Mouse (Mus musculus) heart, embryonic 16.5 days (tissue): ENCODE measurements around the gene Gpr37l1. TPM values are rescaled to one million over a fixed set of nuclear protein-coding genes. Genes with fewer than 3 reads are reported as not detected.

ENCODE experiments used
- ATAC-seq: fragments of 200-750 bp; cut with Nextera tagmentation; replicated peaks from 2 replicates; pipeline ENCODE4 v1.8.0; 2017; ENCODE audit warnings: moderate number of reproducible peaks; ENCODE audit not compliant: insufficient read depth, low FRiP score; ENCODE audit errors: extremely low read depth
- H3K27ac ChIP-seq: fragments of 300-500 bp; sonication (generic); 2 replicates; pipeline ENCODE4 v1.5.1; 2014; ENCODE audit warnings: mild to moderate bottlenecking, low read length, control low read depth, moderate library complexity
- H3K27me3 ChIP-seq: fragments of 300-500 bp; sonication (generic); 2 replicates; pipeline ENCODE4 v1.6.1; 2014; ENCODE audit warnings: low read length, mixed read lengths; ENCODE audit not compliant: control insufficient read depth, insufficient read depth
- H3K36me3 ChIP-seq: fragments of 300-500 bp; sonication (generic); 2 replicates; pipeline ENCODE4 v1.6.1; 2014; ENCODE audit not compliant: control insufficient read depth, insufficient read depth
- H3K4me1 ChIP-seq: fragments of 300-500 bp; sonication (generic); 2 replicates; pipeline ENCODE4 v1.6.1; 2014; ENCODE audit warnings: low read length, mixed read lengths; ENCODE audit not compliant: control insufficient read depth, insufficient read depth
- H3K4me2 ChIP-seq: fragments of 300-500 bp; sonication (generic); 2 replicates; pipeline ENCODE4 v1.6.1; 2014; ENCODE audit warnings: low read depth, mild to moderate bottlenecking, control low read depth, low read length
- H3K4me3 ChIP-seq: fragments of 300-500 bp; sonication (generic); 2 replicates; pipeline ENCODE4 v1.5.1; 2014; ENCODE audit warnings: mild to moderate bottlenecking, control low read depth, low read length
- H3K9ac ChIP-seq: fragments of 300-500 bp; sonication (generic); 2 replicates; pipeline ENCODE4 v1.6.1; 2014; ENCODE audit warnings: low read length, control low read depth
- H3K9me3 ChIP-seq: fragments of 300-500 bp; sonication (generic); replicated peaks from 2 replicates; pipeline ENCODE4 v1.6.1; 2016; ENCODE audit warnings: low read length; ENCODE audit not compliant: control insufficient read depth
- WGBS: fragments of 180-500 bp; shearing (Covaris S2); extraction: QIAGEN DNeasy Blood & Tissue Kit; methylation state at CpG from one replicate; pipeline ENCODE4 v1.1.7; 2014; 5-methylcytosine and 5-hydroxymethylcytosine counted together
- polyA plus RNA-seq: library from polyadenylated mRNA; unstranded; fragments of >200 nt; fragmentation: Nextera tagmentation; extraction: Ambion mirVana; gene quantifications from 2 replicates; pipeline ENCODE4 v1.2.1, GENCODE M21; 2015

Gpr37l1 gene
- polyA plus RNA-seq, 1 experiment from 2014 or later = not detected

GRCm38 (mm10) chr1:135159556-135160123 lies 7.8 kb downstream of the Gpr37l1 start:
- ATAC-seq = no peak

GRCm38 (mm10) chr1:135159074-135159473 lies 8.4 kb downstream of the Gpr37l1 start:
- Histone ChIP-seq H3K9ac (no peak overlapping the region), H3K27me3 (peaks cover 57% of the 10 kb centered on the region), H3K36me3 (peaks cover 7% of the 10 kb centered on the region; the same call in 1 of the 2 replicates), H3K27ac (no peak overlapping the region), H3K4me2 (no peak overlapping the region), H3K4me3 (no peak overlapping the region), H3K4me1 (peaks cover 23% of the 10 kb centered on the region), H3K9me3 (no peaks in the 10 kb centered on the region)
- ATAC-seq = no peak
- 64% methylated on average over 7 of the region's 7 CpGs for WGBS

More at GRCm38 (mm10) chr1:135159556-135160123, 7.8 kb downstream of the Gpr37l1 start:
- Histone ChIP-seq H3K4me2 (no peak overlapping the region), H3K4me1 (peaks cover 18% of the 10 kb centered on the region), H3K27me3 (peaks cover 62% of the 10 kb centered on the region), H3K9me3 (no peaks in the 10 kb centered on the region), H3K9ac (no peak overlapping the region), H3K36me3 (peaks cover 7% of the 10 kb centered on the region; the same call in 1 of the 2 replicates), H3K27ac (no peak overlapping the region), H3K4me3 (no peak overlapping the region)
- WGBS = 61% methylated on average over 11 of the region's 11 CpGs

- Histone ChIP-seq H3K9me3 (no peaks in the 10 kb centered on the region), H3K4me2 (no peak overlapping the region), H3K27ac (no peak overlapping the region), H3K4me3 (no peak overlapping the region), H3K9ac (no peak overlapping the region), H3K4me1 (peaks cover 26% of the 10 kb centered on the region), H3K36me3 (peaks cover 7% of the 10 kb centered on the region; the same call in 1 of the 2 replicates), H3K27me3 (peaks cover 55% of the 10 kb centered on the region)
- no peak for ATAC-seq
- 54% methylated on average over 5 of the region's 5 CpGs for WGBS
Observed at GRCm38 (mm10) chr1:135158633-135159032, 8.8 kb downstream of the Gpr37l1 start.

- Histone ChIP-seq H3K4me2 (no peak overlapping the region), H3K4me3 (no peak overlapping the region), H3K27me3 (peaks cover 37% of the 10 kb centered on the region), H3K9me3 (no peaks in the 10 kb centered on the region), H3K36me3 (peaks cover 12% of the 10 kb centered on the region; the same call in 1 of the 2 replicates), H3K27ac (0 out of 2 replicates have a peak overlapping the region, but pooled peaks have one; percentile 13), H3K4me1 (peaks cover 26% of the 10 kb centered on the region), H3K9ac (no peak overlapping the region)
- peak; percentile 93 for ATAC-seq
- WGBS = 44% methylated on average over 6 of the region's 6 CpGs
Observed at GRCm38 (mm10) chr1:135156300-135156699, 11.2 kb downstream of the Gpr37l1 start.

- Histone ChIP-seq H3K27ac (peak overlapping the region; percentile 62), H3K36me3 (peaks cover 12% of the 10 kb centered on the region; the same call in 1 of the 2 replicates), H3K4me1 (peaks cover 26% of the 10 kb centered on the region), H3K4me3 (peak overlapping the region; percentile 30), H3K9me3 (no peaks in the 10 kb centered on the region), H3K27me3 (peaks cover 20% of the 10 kb centered on the region), H3K9ac (no peak overlapping the region), H3K4me2 (peak overlapping the region; percentile 51)
- 5% methylated on average over 14 of the region's 14 CpGs for WGBS
- ATAC-seq = peak; percentile 56
Observed at GRCm38 (mm10) chr1:135154411-135154959, 13.0 kb downstream of the Gpr37l1 start.

- Histone ChIP-seq H3K27me3 (peaks cover 15% of the 10 kb centered on the region), H3K4me1 (peaks cover 26% of the 10 kb centered on the region), H3K36me3 (peaks cover 12% of the 10 kb centered on the region; the same call in 1 of the 2 replicates), H3K4me3 (no peak overlapping the region), H3K9ac (no peak overlapping the region), H3K9me3 (no peaks in the 10 kb centered on the region), H3K27ac (0 out of 2 replicates have a peak overlapping the region, but pooled peaks have one; percentile 7), H3K4me2 (peak overlapping the region; percentile 41)
- WGBS = 25% methylated on average over 13 of the region's 13 CpGs
- ATAC-seq = 0 out of 2 replicates have a peak, but pooled peaks have one; percentile 1
Observed at GRCm38 (mm10) chr1:135154011-135154410, 13.5 kb downstream of the Gpr37l1 start.

- ATAC-seq = no peak
- peaks cover 10% of the 10 kb centered on the region for H3K27me3 ChIP-seq
- no peak overlapping the region for H3K4me3 ChIP-seq
- no peaks in the 10 kb centered on the region for H3K9me3 ChIP-seq
- peaks cover 4% of the 10 kb centered on the region; the same call in 1 of the 2 replicates for H3K36me3 ChIP-seq
- H3K9ac ChIP-seq = no peak overlapping the region
- no peak overlapping the region for H3K27ac ChIP-seq
- no peak overlapping the region for H3K4me2 ChIP-seq
- H3K4me1 ChIP-seq = peaks cover 17% of the 10 kb centered on the region
- 71% methylated on average over 5 of the region's 5 CpGs for WGBS
Observed at GRCm38 (mm10) chr1:135148996-135149395, 18.5 kb downstream of the Gpr37l1 start.

GRCm38 (mm10) chr1:135148476-135148875 lies 19.0 kb downstream of the Gpr37l1 start:
- peaks cover 15% of the 10 kb centered on the region for H3K4me1 ChIP-seq
- H3K9ac ChIP-seq = no peak overlapping the region
- peaks cover 15% of the 10 kb centered on the region for H3K27me3 ChIP-seq
- H3K4me2 ChIP-seq = peak overlapping the region; percentile 88
- no peak overlapping the region; the same call in 1 of the 2 replicates for H3K27ac ChIP-seq
- H3K36me3 ChIP-seq = peaks cover 4% of the 10 kb centered on the region; the same call in 1 of the 2 replicates
- WGBS = 70% methylated on average over 4 of the region's 4 CpGs
- H3K9me3 ChIP-seq = no peaks in the 10 kb centered on the region
- peak overlapping the region; percentile 97; the same call in 1 of the 2 replicates for H3K4me3 ChIP-seq
- ATAC-seq = no peak

- Histone ChIP-seq H3K4me1 (peaks cover 15% of the 10 kb centered on the region), H3K27ac (peak overlapping the region; percentile 89), H3K4me2 (peak overlapping the region; percentile 88), H3K9me3 (no peaks in the 10 kb centered on the region), H3K36me3 (peaks cover 4% of the 10 kb centered on the region; the same call in 1 of the 2 replicates), H3K4me3 (peak overlapping the region; percentile 97), H3K27me3 (peaks cover 22% of the 10 kb centered on the region), H3K9ac (peak overlapping the region; percentile 97)
- no peak; the same call in 1 of the 2 replicates for ATAC-seq
- WGBS = 9% methylated on average over 7 of the region's 7 CpGs
Observed at GRCm38 (mm10) chr1:135147702-135148058, 19.8 kb downstream of the Gpr37l1 start.
